Mouse (Mus musculus) T-helper 17 cell (primary cell): Measurements from ENCODE around the gene Gng8.

Source experiments
- in situ Hi-C, 2 experiments: fragments of 300-600 bp; cut with MboI, MseI; formaldehyde crosslinking; loops; 1 replicate in 1 of 2; 2 replicates in 1 of 2; pipeline ENCODE4 v1.15.1; 2025; ENCODE audit warnings: high pct_unique_total_duplicates in 2 of 2

The Gng8 gene

GRCm38 (mm10) chr7:16875326-16875725 lies 16.3 kb upstream of the Gng8 start:
- in situ Hi-C loops = loop anchor here in 1 of 2 experiments (10.0 kb wide), 1 partner anchor 831 kb away; the partner anchor contains the start of gene Bicra

GRCm38 (mm10) chr7:16876006-16876405 lies 15.6 kb upstream of the Gng8 start:
- in situ Hi-C loops = loop anchor here in 1 of 2 experiments (10.0 kb wide), 1 partner anchor 831 kb away; the partner anchor contains the start of gene Bicra

GRCm38 (mm10) chr7:16876608-16877007 lies 15.0 kb upstream of the Gng8 start:
- in situ Hi-C loops = loop anchor here in 1 of 2 experiments (10.0 kb wide), 1 partner anchor 832 kb away; the partner anchor contains the start of gene Bicra

- in situ Hi-C loops = loop anchor here in 1 of 2 experiments (10.0 kb wide), 1 partner anchor 833 kb away; the partner anchor contains the start of gene Bicra
These were observed 13.9 kb upstream of the Gng8 start for GRCm38 (mm10) chr7:16877717-16878116.

GRCm38 (mm10) chr7:16879796-16880547 lies 11.6 kb upstream of the Gng8 start:
- in situ Hi-C loops = loop anchor here in 1 of 2 experiments (10.0 kb wide), 1 partner anchor 835 kb away; the partner anchor contains the start of gene Bicra

GRCm38 (mm10) chr7:16880615-16881014 lies 11.0 kb upstream of the Gng8 start:
- in situ Hi-C loops = no loop called here

- in situ Hi-C loops = no loop called here
These were observed 8.4 kb upstream of the Gng8 start for GRCm38 (mm10) chr7:16883162-16883561.

GRCm38 (mm10) chr7:16884334-16884733 lies 7.3 kb upstream of the Gng8 start:
- in situ Hi-C loops = no loop called here

GRCm38 (mm10) chr7:16885271-16885776 lies 6.3 kb upstream of the Gng8 start:
- in situ Hi-C loops = no loop called here

GRCm38 (mm10) chr7:16885905-16886304 lies 5.7 kb upstream of the Gng8 start:
- in situ Hi-C loops = no loop called here

GRCm38 (mm10) chr7:16890536-16890935 lies 1.1 kb upstream of the Gng8 start:
- in situ Hi-C loops = no loop called here

- in situ Hi-C loops = no loop called here
These were observed 642 bp upstream of the Gng8 start for GRCm38 (mm10) chr7:16890944-16891343.

- in situ Hi-C loops = no loop called here
These were observed 755 bp downstream of the Gng8 start for GRCm38 (mm10) chr7:16892352-16892730.

GRCm38 (mm10) chr7:16893612-16894011 lies 2.0 kb downstream of the Gng8 start:
- in situ Hi-C loops = no loop called here

- in situ Hi-C loops = no loop called here
These were observed 2.7 kb downstream of the Gng8 start for GRCm38 (mm10) chr7:16894279-16894678.

- in situ Hi-C loops = no loop called here
These were observed 3.4 kb downstream of the Gng8 start for GRCm38 (mm10) chr7:16895000-16895399.

- in situ Hi-C loops = no loop called here
These were observed 3.9 kb downstream of the Gng8 start for GRCm38 (mm10) chr7:16895511-16895910.

- in situ Hi-C loops = loop anchor here in 1 of 2 experiments (5.0 kb wide), 1 partner anchor 33 kb away; no protein-coding TSS in a partner anchor
These were observed 8.9 kb downstream of the Gng8 start for GRCm38 (mm10) chr7:16900526-16900925.

- in situ Hi-C loops = loop anchor here in 1 of 2 experiments (5.0 kb wide), 1 partner anchor 36 kb away; no protein-coding TSS in a partner anchor
These were observed 11.9 kb downstream of the Gng8 start for GRCm38 (mm10) chr7:16903439-16903955.

GRCm38 (mm10) chr7:16904120-16904675 lies 12.6 kb downstream of the Gng8 start:
- in situ Hi-C loops = loop anchor here in 1 of 2 experiments (5.0 kb wide), 1 partner anchor 37 kb away; no protein-coding TSS in a partner anchor

- in situ Hi-C loops = no loop called here
These were observed 14.0 kb downstream of the Gng8 start for GRCm38 (mm10) chr7:16905491-16906021.

- in situ Hi-C loops = no loop called here
These were observed 14.7 kb downstream of the Gng8 start, which contains the start of gene Ptgir for GRCm38 (mm10) chr7:16906281-16906680. Gene Ptgir, plus strand, starts transcription at chr7:16906490.
